Comparison of ENCODE assay signal across 7 mouse cellular contexts in genomic region chr11:97659267-97659989, GRCm38 (mm10). TPM values are rescaled to one million over a fixed set of nuclear protein-coding genes. Genes with fewer than 3 reads are reported as not detected.
A peak's percentile ranks its signal among the peaks of the same experiment; 100 is the strongest.
DNase-seq lines count a peak whose midpoint lies in the region; ATAC-seq and TF ChIP-seq lines count a peak whose summit lies in the region.

No protein-coding gene starts in this region.

- TF ChIP-seq EP300 in CH12.LX (IDR thresholded peaks at IDR 0.05; ENCODE audit: low read length), result peak; percentile 87

- peak overlapping the region; percentile 87 for H3K4me2 ChIP-seq in CH12.LX (ENCODE audit: insufficient read depth, low read depth, poor library complexity, severe bottlenecking)
- H3K4me2 ChIP-seq in forebrain, embryonic 15.5 days (replicated peaks), result peak overlapping the region; percentile 84
- peak overlapping the region; percentile 76 for H3K4me2 ChIP-seq in midbrain, embryonic 14.5 days (ENCODE audit: low read length)

- H3K9ac ChIP-seq in CH12.LX (ENCODE audit: insufficient read depth, low read depth), result peak overlapping the region; percentile 100
- peak overlapping the region; percentile 67 for H3K9ac ChIP-seq in forebrain, embryonic 15.5 days (replicated peaks)
- peak overlapping the region; percentile 73 for H3K9ac ChIP-seq in midbrain, embryonic 14.5 days (replicated peaks; ENCODE audit: low read length)

- H3K36me3 ChIP-seq in C2C12 (ENCODE audit: control insufficient read depth, insufficient read depth) (peaks cover 4% of the 10 kb centered on the region), CH12.LX (replicated peaks in 1 of 2; ENCODE audit: control insufficient read depth in 1 of 2, insufficient read depth in 1 of 2, low read length in 1 of 2) (peaks cover 14 to 36% of the 10 kb centered on the region in 2 experiments)
- H3K36me3 ChIP-seq in forebrain, embryonic 15.5 days, result no peaks in the 10 kb centered on the region
- no peaks in the 10 kb centered on the region for H3K36me3 ChIP-seq in midbrain, embryonic 14.5 days (ENCODE audit: control insufficient read depth, insufficient read depth, low read length)

- TF ChIP-seq CTCF in C2C12 (IDR thresholded peaks at IDR 0.05; ENCODE audit: control insufficient read depth, insufficient read depth, insufficient read length) (no peak), CH12.LX (conservative IDR thresholded peaks at IDR 0.05 in 1 of 2, IDR thresholded peaks at IDR 0.05 in 1 of 2; ENCODE audit: low read depth in 2 of 2, low read length in 2 of 2) (no peak)

- H3K79me2 ChIP-seq in C2C12 (ENCODE audit: control insufficient read depth, insufficient read depth) (peaks cover 38% of the 10 kb centered on the region), CH12.LX (replicated peaks; ENCODE audit: control insufficient read depth, extremely low read depth, insufficient read depth, poor library complexity, severe bottlenecking) (peaks cover 24% of the 10 kb centered on the region)

- peak; percentile 94 for TF ChIP-seq POLR2A in CH12.LX (IDR thresholded peaks at IDR 0.05; ENCODE audit: low read depth, low read length)

- peak overlapping the region; percentile 83 for H3K4me3 ChIP-seq in C2C12 (ENCODE audit: insufficient read depth, poor library complexity, severe bottlenecking)
- H3K4me3 ChIP-seq in CH12.LX (replicated peaks in 1 of 3; ENCODE audit: low read depth in 2 of 3, low read length in 2 of 3, poor library complexity in 1 of 3), result peak overlapping the region; percentile 82 to 88 (median 87)
- peak overlapping the region; percentile 56 for H3K4me3 ChIP-seq in forebrain, embryonic 15.5 days
- peak overlapping the region; percentile 65 for H3K4me3 ChIP-seq in midbrain, embryonic 14.5 days (replicated peaks; ENCODE audit: low read depth, low read length)

- 12% methylated on average over 13 of the region's 13 CpGs for WGBS in forebrain, embryonic 15.5 days
- WGBS in midbrain, embryonic 14.5 days, result 11% methylated on average over 13 of the region's 13 CpGs

- H3K27me3 ChIP-seq in C2C12 (ENCODE audit: control insufficient read depth, insufficient read depth, insufficient read length) (no peaks in the 10 kb centered on the region), CH12.LX (replicated peaks) (no peaks in the 10 kb centered on the region)
- H3K27me3 ChIP-seq in forebrain, embryonic 15.5 days, result peaks cover 17% of the 10 kb centered on the region
- H3K27me3 ChIP-seq in midbrain, embryonic 14.5 days (ENCODE audit: control insufficient read depth, insufficient read depth, low read length), result peaks cover 18% of the 10 kb centered on the region

- H3K9me3 ChIP-seq in CH12.LX (replicated peaks; ENCODE audit: low read length), result no peaks in the 10 kb centered on the region
- no peaks in the 10 kb centered on the region for H3K9me3 ChIP-seq in forebrain, embryonic 15.5 days
- no peaks in the 10 kb centered on the region for H3K9me3 ChIP-seq in midbrain, embryonic 14.5 days (ENCODE audit: control insufficient read depth, low read length)

- in situ Hi-C loops in CH12.LX (cut with MboI; ENCODE audit: low pct_ligation_motif_present, low pct_unique_long_range_greater_than_20kb, low sequenced_read_pairs), result no loop called here

- ATAC-seq in forebrain, embryonic 15.5 days (replicated peaks), result no peak
- ATAC-seq in midbrain, embryonic 14.5 days (ENCODE audit: low FRiP score, low TSS enrichment), result 0 out of 2 replicates have a peak, but pooled peaks have one; percentile 8

- DNase-seq in CH12.LX (ENCODE audit: extremely low read depth), result peak; percentile 99
- peak; percentile 41 for DNase-seq in kidney, postnatal 10 days
- no peak for DNase-seq in midbrain, embryonic 14.5 days
- no peak for DNase-seq in layer of hippocampus, adult 9-10 months (ENCODE audit: low spot score)
- no peak for DNase-seq in right cerebral cortex, postnatal 4 days

- dilution Hi-C loops in CH12.LX (cut with MboI; ENCODE audit: extremely low pct_ligation_motif_present, extremely low pct_unique_long_range_greater_than_20kb, low sequenced_read_pairs), result no loop called here

- TF ChIP-seq RAD21 in CH12.LX (IDR thresholded peaks at IDR 0.05; ENCODE audit: low read depth, low read length), result peak; percentile 2

- H3K79me3 ChIP-seq in C2C12 (ENCODE audit: low read depth), result peaks cover 11% of the 10 kb centered on the region

- peaks cover 17 to 42% of the 10 kb centered on the region in 2 experiments for H3K4me1 ChIP-seq in CH12.LX (ENCODE audit: control insufficient read depth in 1 of 2, insufficient read depth in 2 of 2)
- peaks cover 36% of the 10 kb centered on the region for H3K4me1 ChIP-seq in forebrain, embryonic 15.5 days
- H3K4me1 ChIP-seq in midbrain, embryonic 14.5 days (ENCODE audit: control insufficient read depth, insufficient read depth, low read length), result peaks cover 26% of the 10 kb centered on the region

- H3K27ac ChIP-seq in CH12.LX (ENCODE audit: insufficient read depth, low read depth), result peak overlapping the region; percentile 98
- H3K27ac ChIP-seq in forebrain, embryonic 15.5 days (replicated peaks), result peak overlapping the region; percentile 39
- 0 out of 2 replicates have a peak overlapping the region, but pooled peaks have one; percentile 57 for H3K27ac ChIP-seq in midbrain, embryonic 14.5 days (replicated peaks; ENCODE audit: low read depth, low read length)

- peak overlapping the region; percentile 93 for H3ac ChIP-seq in C2C12 (ENCODE audit: control insufficient read depth, insufficient read length, low read depth)

TF ChIP-seq in C2C12, 6 proteins besides CTCF, POLR2A, EP300 and RAD21:
- TF ChIP-seq MAX (IDR thresholded peaks at IDR 0.05), result no peak
- TF ChIP-seq MYOG (IDR thresholded peaks at IDR 0.05; ENCODE audit: control insufficient read depth, extremely low read depth, insufficient read length), result no peak

TF ChIP-seq in CH12.LX, 34 proteins besides CTCF, POLR2A, EP300 and RAD21 (continues in another document):
- TF ChIP-seq USF1 (IDR thresholded peaks at IDR 0.05; ENCODE audit: low read depth, low read length) (no peak), GABPA (IDR thresholded peaks at IDR 0.05; ENCODE audit: insufficient replicate concordance, low read depth, low read length) (no peak), ETS1 (conservative IDR thresholded peaks at IDR 0.05; ENCODE audit: low read depth, low read length) (peak; percentile 92), ZKSCAN1 (IDR thresholded peaks at IDR 0.05; ENCODE audit: borderline replicate concordance, low read depth, low read length) (peak; percentile 96), ELF1 (IDR thresholded peaks at IDR 0.05; ENCODE audit: low read depth, low read length) (peak; percentile 53; the same call in 1 of the 2 replicates), CHD2 (IDR thresholded peaks at IDR 0.05; ENCODE audit: low read length) (peak; percentile 95), TCF12 (IDR thresholded peaks at IDR 0.05; ENCODE audit: low read depth, low read length) (peak; percentile 89), E2F4 (IDR thresholded peaks at IDR 0.05; ENCODE audit: insufficient replicate concordance, low read depth, low read length) (0 out of 2 replicates have a peak, but pooled peaks have one; percentile 47), JUND (conservative IDR thresholded peaks at IDR 0.05; ENCODE audit: low read depth, low read length) (peak; percentile 58), MAFK (IDR thresholded peaks at IDR 0.05; ENCODE audit: insufficient replicate concordance, low read length) (peak; percentile 73), ZC3H11A (IDR thresholded peaks at IDR 0.05; ENCODE audit: low read depth, low read length) (no peak), MAX (IDR thresholded peaks at IDR 0.05; ENCODE audit: low read length) (peak; percentile 80), JUN (IDR thresholded peaks at IDR 0.05; ENCODE audit: insufficient read depth, low read depth, low read length) (peak; percentile 49), HCFC1 (IDR thresholded peaks at IDR 0.05; ENCODE audit: low read depth, low read length) (peak; percentile 68), ZNF384 (IDR thresholded peaks at IDR 0.05; ENCODE audit: low read depth, low read length) (peak; percentile 63)

RNA-seq across cellular contexts. Expression of gene Mllt6, which starts 3.8 kb away (rescaled TPM):
- 12.5 TPM for polyA plus RNA-seq in C2C12 (2012; fragmentation: generic; extraction: Trizol)
- 50.7 and 55.6 TPM in 2 replicates for total RNA-seq in CH12.LX (2012; rRNA removed)
- 24.3 and 25.3 TPM in 2 replicates for total RNA-seq in CH12.LX (2014; rRNA removed)
- polyA plus RNA-seq in CH12.LX (2012; ENCODE audit: insufficient read length, low read depth), result 38.3 and 43.0 TPM in 2 replicates
- polyA plus RNA-seq in forebrain, embryonic 15.5 days (2015; fragmentation: Nextera tagmentation; extraction: Ambion mirVana), result 4.3 and 4.7 TPM in 2 replicates
- 6.2 and 9.0 TPM in 2 replicates for polyA plus RNA-seq in midbrain, embryonic 14.5 days (2014; fragmentation: Nextera tagmentation; extraction: Ambion mirVana)

RNA-seq across cellular contexts. Expression of gene Cisd3, which starts 26.2 kb away (rescaled TPM):
- 110 TPM for polyA plus RNA-seq in C2C12 (2012; fragmentation: generic; extraction: Trizol)
- total RNA-seq in CH12.LX (2012; rRNA removed), result 141 and 157 TPM in 2 replicates
- total RNA-seq in CH12.LX (2014; rRNA removed), result 63.8 and 66.1 TPM in 2 replicates
- polyA plus RNA-seq in CH12.LX (2012; ENCODE audit: insufficient read length, low read depth), result 169 and 221 TPM in 2 replicates
- 17.4 and 19.5 TPM in 2 replicates for polyA plus RNA-seq in forebrain, embryonic 15.5 days (2015; fragmentation: Nextera tagmentation; extraction: Ambion mirVana)
- 17.4 and 21.8 TPM in 2 replicates for polyA plus RNA-seq in midbrain, embryonic 14.5 days (2014; fragmentation: Nextera tagmentation; extraction: Ambion mirVana)

RNA-seq across cellular contexts. Expression of gene Epop, which starts 29.9 kb away (rescaled TPM):
- polyA plus RNA-seq in C2C12 (2012; fragmentation: generic; extraction: Trizol) (15.9 TPM), CH12.LX (2012; ENCODE audit: insufficient read length, low read depth) (8.3 and 8.4 TPM in 2 replicates)
- total RNA-seq in CH12.LX (2012; rRNA removed) (4.2 and 5.0 TPM in 2 replicates), CH12.LX (2014; rRNA removed) (1.7 and 2.1 TPM in 2 replicates)
- 4.6 and 5.8 TPM in 2 replicates for polyA plus RNA-seq in forebrain, embryonic 15.5 days (2015; fragmentation: Nextera tagmentation; extraction: Ambion mirVana)
- polyA plus RNA-seq in midbrain, embryonic 14.5 days (2014; fragmentation: Nextera tagmentation; extraction: Ambion mirVana), result 1.9 and 2.8 TPM in 2 replicates

RNA-seq across cellular contexts. Expression of gene Pcgf2, which starts 40.9 kb away (rescaled TPM):
- polyA plus RNA-seq in C2C12 (2012; fragmentation: generic; extraction: Trizol) (29.2 TPM), CH12.LX (2012; ENCODE audit: insufficient read length, low read depth) (16.3 and 19.5 TPM in 2 replicates)
- total RNA-seq in CH12.LX (2012; rRNA removed) (5.6 and 7.9 TPM in 2 replicates), CH12.LX (2014; rRNA removed) (0.81 and 0.99 TPM in 2 replicates)
- polyA plus RNA-seq in forebrain, embryonic 15.5 days (2015; fragmentation: Nextera tagmentation; extraction: Ambion mirVana), result 18.1 and 18.8 TPM in 2 replicates
- 25.5 and 31.2 TPM in 2 replicates for polyA plus RNA-seq in midbrain, embryonic 14.5 days (2014; fragmentation: Nextera tagmentation; extraction: Ambion mirVana)

RNA-seq across cellular contexts. Expression of gene Psmb3, which starts 43.8 kb away (rescaled TPM):
- polyA plus RNA-seq in C2C12 (2012; fragmentation: generic; extraction: Trizol) (690 TPM), CH12.LX (2012; ENCODE audit: insufficient read length, low read depth) (560 and 594 TPM in 2 replicates)
- total RNA-seq in CH12.LX (2012; rRNA removed) (863 and 969 TPM in 2 replicates), CH12.LX (2014; rRNA removed) (1,070 and 1,251 TPM in 2 replicates)
- 460 and 475 TPM in 2 replicates for polyA plus RNA-seq in forebrain, embryonic 15.5 days (2015; fragmentation: Nextera tagmentation; extraction: Ambion mirVana)
- polyA plus RNA-seq in midbrain, embryonic 14.5 days (2014; fragmentation: Nextera tagmentation; extraction: Ambion mirVana), result 456 and 503 TPM in 2 replicates

Comparison
In these comparisons a context has a peak if more than half of its experiments do, and no peak if none do; other contexts are left out.
1. DNase-seq: peak in CH12.LX (single experiment) and kidney, postnatal 10 days (single experiment); none in midbrain, embryonic 14.5 days (single experiment), layer of hippocampus, adult 9-10 months (single experiment) and right cerebral cortex, postnatal 4 days (single experiment).
2. H3K27ac ChIP-seq: peak in every context shown above with its lines; median percentile 98 in CH12.LX; 57 in midbrain, embryonic 14.5 days; 39 in forebrain, embryonic 15.5 days.
3. Peak in every context shown above with its lines, with median percentiles within 50 percentile points of each other: H3K4me3 ChIP-seq, H3K4me2 ChIP-seq and H3K9ac ChIP-seq.